Mouse (Mus musculus) MEL (cell line): ENCODE measurements around the gene Bglap. TPM values are rescaled to one million over a fixed set of nuclear protein-coding genes. Genes with fewer than 3 reads are reported as not detected.
"Not testable (repeated sequence)": the region's sequence is repeated elsewhere in the genome, so short reads cannot be mapped to it uniquely, and the experiment has no call there.

Source experiments
- DNase-seq: peaks from one replicate; pipeline ENCODE4 v3.0.0; 2011; ENCODE audit warnings: low read depth, low spot score
- H3K27ac ChIP-seq: 2 replicates; pipeline ENCODE4 v1.5.1; 2012; ENCODE audit warnings: low read depth, mild to moderate bottlenecking, control low read depth, low read length, moderate library complexity; ENCODE audit not compliant: control insufficient read depth
- H3K27me3 ChIP-seq, 2 experiments: fragments of 150-350 bp in 1 of 2; sonication (generic) in 1 of 2; 2 replicates each; pipeline ENCODE4 v1.6.1; 2012; ENCODE audit warnings: low read length in 2 of 2, mild to moderate bottlenecking in 2 of 2, improper control_type of control experiment in 1 of 2, moderate library complexity in 1 of 2; ENCODE audit not compliant: insufficient read depth in 2 of 2, control insufficient read depth in 1 of 2
- H3K36me3 ChIP-seq, 2 experiments: 2 replicates each; pipeline ENCODE4 v1.6.1; 2012 to 2014; ENCODE audit warnings: low read length in 2 of 2, improper control_type of control experiment in 1 of 2, inconsistent platforms in 1 of 2, mild to moderate bottlenecking in 1 of 2; ENCODE audit not compliant: insufficient read depth in 2 of 2, control insufficient read depth in 1 of 2
- H3K4me1 ChIP-seq, 2 experiments: fragments of 150-350 bp in 1 of 2; sonication (generic) in 1 of 2; 2 replicates each; pipeline ENCODE4 v1.6.1; 2012; ENCODE audit warnings: low read length in 2 of 2, improper control_type of control experiment in 1 of 2, mild to moderate bottlenecking in 1 of 2; ENCODE audit not compliant: insufficient read depth in 2 of 2, control insufficient read depth in 1 of 2
- H3K4me3 ChIP-seq, 2 experiments: fragments of 150-350 bp in 1 of 2; sonication (generic) in 1 of 2; 2 replicates each; pipeline ENCODE4 v1.5.1; 2012; ENCODE audit warnings: low read depth in 2 of 2, low read length in 2 of 2, mild to moderate bottlenecking in 2 of 2, moderate library complexity in 2 of 2, control low read depth in 1 of 2, improper control_type of control experiment in 1 of 2; ENCODE audit not compliant: control insufficient read depth in 1 of 2, insufficient read depth in 1 of 2
- H3K79me2 ChIP-seq: 2 replicates; pipeline ENCODE4 v1.6.1; 2012; ENCODE audit warnings: mild to moderate bottlenecking, low read length, moderate library complexity; ENCODE audit not compliant: control insufficient read depth, poor library complexity, insufficient read depth
- H3K9ac ChIP-seq: 2 replicates; pipeline ENCODE4 v1.6.1; 2012; ENCODE audit warnings: low read depth, mild to moderate bottlenecking, control low read depth, low read length, moderate library complexity; ENCODE audit not compliant: control insufficient read depth, poor library complexity, severe bottlenecking
- H3K9me3 ChIP-seq: fragments of 150-350 bp; sonication (generic); replicated peaks from 2 replicates; pipeline ENCODE4 v1.6.1; 2012; ENCODE audit warnings: mild to moderate bottlenecking, low read length, improper control_type of control experiment, moderate library complexity; ENCODE audit not compliant: insufficient read depth
- POLR2A ChIP-seq, 2 experiments: IDR thresholded peaks; 2 replicates each; pipeline ENCODE4 v1.6.1; 2011 to 2012; ENCODE audit warnings: low read length in 2 of 2, mild to moderate bottlenecking in 2 of 2, control low read depth in 1 of 2, improper control_type of control experiment in 1 of 2, low read depth in 1 of 2, moderate library complexity in 1 of 2; ENCODE audit not compliant: control insufficient read depth in 1 of 2, insufficient read depth in 1 of 2, poor library complexity in 1 of 2
- TBP ChIP-seq: IDR thresholded peaks from 2 replicates; pipeline ENCODE4 v1.8.0; 2011; ENCODE audit warnings: low read depth, low read length, improper control_type of control experiment
- ZMIZ1 ChIP-seq: IDR thresholded peaks from 2 replicates; pipeline ENCODE4 v1.6.1; 2012; ENCODE audit warnings: low read depth, mild to moderate bottlenecking, inconsistent platforms, low read length, improper control_type of control experiment, moderate library complexity
- polyA plus RNA-seq, 2 experiments: library from polyadenylated mRNA; stranded (reverse) in 1 of 2; unstranded in 1 of 2; fragments of >175 nt in 1 of 2; fragments of >200 nt in 1 of 2; gene quantifications; 2 replicates each; pipeline versions ENCODE4 v1.2.1 to v1.2.4; 2012; ENCODE audit warnings: low replicate concordance in 2 of 2, low read depth in 1 of 2; ENCODE audit not compliant: insufficient read length in 2 of 2, insufficient read depth in 1 of 2, missing spikeins in 1 of 2
- total RNA-seq: library from RNA; depleted of rRNA; stranded (reverse); fragments of 300-350 nt; gene quantifications from 2 replicates; pipeline ENCODE4 v1.2.3, GENCODE M21; 2012

Bglap gene
- total and polyA plus RNA-seq, 3 experiments: 0.17 TPM; not detected in 2

- H3K4me3 ChIP-seq, H3K9ac ChIP-seq, DNase-seq, H3K36me3 ChIP-seq, H3K9me3 ChIP-seq, H3K27me3 ChIP-seq, H3K27ac ChIP-seq, H3K79me2 ChIP-seq, H3K4me1 ChIP-seq: not testable (repeated sequence)
Measured at GRCm38 (mm10) chr3:88378599-88378998, 5.7 kb downstream of the Bglap start, which contains the start of gene Bglap2. Gene Bglap2, minus strand, starts transcription at chr3:88378699.

- not testable (repeated sequence) for H3K4me3 ChIP-seq, H3K4me1 ChIP-seq, H3K9ac ChIP-seq, DNase-seq, H3K27me3 ChIP-seq, H3K9me3 ChIP-seq, H3K36me3 ChIP-seq, H3K79me2 ChIP-seq, H3K27ac ChIP-seq
Measured at GRCm38 (mm10) chr3:88376644-88377043, 7.6 kb downstream of the Bglap start.

GRCm38 (mm10) chr3:88375750-88376626 lies 8.3 kb downstream of the Bglap start:
- H3K36me3 ChIP-seq, H3K79me2 ChIP-seq, H3K27ac ChIP-seq, H3K27me3 ChIP-seq, H3K4me1 ChIP-seq, H3K9me3 ChIP-seq: not testable (repeated sequence)
- peak in 1 of 2 experiments; percentile 55; a peak in 1 of 4 replicates for TF ChIP-seq POLR2A (IDR thresholded peaks at IDR 0.05; ENCODE audit: control insufficient read depth in 1 of 2, insufficient read depth in 1 of 2, low read depth in 1 of 2, low read length in 2 of 2, poor library complexity in 1 of 2)
- TF ChIP-seq TBP: peak; percentile 83
- TF ChIP-seq ZMIZ1: peak; percentile 70; the same call in 1 of the 2 replicates
- Histone ChIP-seq H3K4me3 (peak overlapping the region; percentile 25 to 31; a peak in 3 of 4 replicates), H3K9ac (peak overlapping the region; percentile 47; the same call in 1 of the 2 replicates)
- DNase-seq: peak; percentile 75

GRCm38 (mm10) chr3:88372643-88373042 lies 11.6 kb downstream of the Bglap start, which contains the start of gene Bglap3:
Gene Bglap3, minus strand, starts transcription at chr3:88372743.
- H3K36me3 ChIP-seq, H3K27me3 ChIP-seq, H3K9ac ChIP-seq, H3K79me2 ChIP-seq, H3K4me1 ChIP-seq, H3K27ac ChIP-seq, DNase-seq, H3K4me3 ChIP-seq, H3K9me3 ChIP-seq: not testable (repeated sequence)

GRCm38 (mm10) chr3:88368511-88368910 lies 15.8 kb downstream of the Bglap start:
- H3K4me1 ChIP-seq, H3K9me3 ChIP-seq, H3K27me3 ChIP-seq, H3K36me3 ChIP-seq, DNase-seq, H3K79me2 ChIP-seq, H3K9ac ChIP-seq, H3K4me3 ChIP-seq, H3K27ac ChIP-seq: not testable (repeated sequence)

GRCm38 (mm10) chr3:88367517-88367916 lies 16.7 kb downstream of the Bglap start:
- DNase-seq, H3K9ac ChIP-seq, H3K27me3 ChIP-seq, H3K4me1 ChIP-seq, H3K4me3 ChIP-seq, H3K36me3 ChIP-seq, H3K9me3 ChIP-seq, H3K27ac ChIP-seq, H3K79me2 ChIP-seq: not testable (repeated sequence)
